Mouse (Mus musculus) testis, adult 2 months (tissue): ENCODE results near the gene A1cf. TPM values are rescaled to one million over a fixed set of nuclear protein-coding genes. Genes with fewer than 3 reads are reported as not detected.

Experiments
- H3K27ac ChIP-seq: fragments of 200-500 bp; 2 replicates; pipeline ENCODE4 v1.5.1; 2012; ENCODE audit warnings: low read depth, low read length; ENCODE audit not compliant: control insufficient read depth, insufficient read depth
- H3K27me3 ChIP-seq: fragments of 200-500 bp; 2 replicates; pipeline ENCODE4 v1.6.1; 2012; ENCODE audit warnings: mild to moderate bottlenecking, low read length, moderate library complexity; ENCODE audit not compliant: control insufficient read depth, insufficient read depth
- H3K36me3 ChIP-seq: fragments of 200-500 bp; 2 replicates; pipeline ENCODE4 v1.6.1; 2012; ENCODE audit warnings: mild to moderate bottlenecking, low read length; ENCODE audit not compliant: control insufficient read depth, insufficient read depth
- H3K4me1 ChIP-seq: fragments of 200-500 bp; 2 replicates; pipeline ENCODE4 v1.6.1; 2012; ENCODE audit warnings: low read length; ENCODE audit not compliant: control insufficient read depth, insufficient read depth
- H3K4me3 ChIP-seq: fragments of 200-500 bp; 2 replicates; pipeline ENCODE4 v1.5.1; 2012; ENCODE audit warnings: low read depth, mild to moderate bottlenecking, low read length, moderate library complexity, mixed read lengths; ENCODE audit not compliant: control insufficient read depth
- CTCF ChIP-seq: fragments of 200-500 bp; IDR thresholded peaks from 2 replicates; pipeline ENCODE4 v1.5.1; 2012; ENCODE audit warnings: low read depth, mild to moderate bottlenecking, inconsistent platforms, low read length, moderate library complexity; ENCODE audit not compliant: control insufficient read depth, insufficient read depth, insufficient replicate concordance
- POLR2A ChIP-seq: fragments of 200-500 bp; IDR thresholded peaks from 2 replicates; pipeline ENCODE4 v1.6.1; 2012; ENCODE audit warnings: low read depth, mild to moderate bottlenecking, inconsistent platforms, low read length, moderate library complexity; ENCODE audit not compliant: control insufficient read depth
- polyA plus RNA-seq: library from polyadenylated mRNA; depleted of rRNA; stranded (reverse); fragments of >200 nt; gene quantifications from 2 replicates; pipeline ENCODE4 v1.2.3, GENCODE M21; 2012; rRNA removed

A1cf gene
- polyA plus RNA-seq, 1 experiment: 1.8 TPM

DNA sequence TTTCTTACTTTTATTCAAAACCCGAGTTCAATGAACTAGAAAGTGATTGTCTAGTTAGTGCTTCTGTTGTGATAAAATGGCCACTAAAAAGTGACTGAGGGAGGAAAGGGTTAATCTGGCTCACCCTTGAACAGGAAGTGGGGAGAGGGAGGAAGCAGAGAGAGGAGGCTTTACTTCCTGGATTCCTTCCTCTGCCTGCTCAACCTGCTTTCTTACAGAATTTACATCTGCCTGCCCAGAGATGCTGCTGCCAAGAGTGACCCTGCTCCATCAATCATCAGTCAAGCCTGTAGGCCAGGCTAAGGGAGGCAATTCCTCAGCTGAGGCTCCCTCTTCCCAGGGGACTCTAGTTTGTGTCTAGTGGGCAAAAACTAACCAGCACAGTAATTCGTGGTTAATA lies 107.3 kb downstream of the A1cf start:
- Histone ChIP-seq H3K27me3 (no peaks in the 10 kb centered on the region), H3K36me3 (no peaks in the 10 kb centered on the region), H3K4me3 (no peak overlapping the region), H3K4me1 (no peaks in the 10 kb centered on the region), H3K27ac (no peak overlapping the region)
- TF ChIP-seq CTCF (no peak), POLR2A (no peak)

DNA sequence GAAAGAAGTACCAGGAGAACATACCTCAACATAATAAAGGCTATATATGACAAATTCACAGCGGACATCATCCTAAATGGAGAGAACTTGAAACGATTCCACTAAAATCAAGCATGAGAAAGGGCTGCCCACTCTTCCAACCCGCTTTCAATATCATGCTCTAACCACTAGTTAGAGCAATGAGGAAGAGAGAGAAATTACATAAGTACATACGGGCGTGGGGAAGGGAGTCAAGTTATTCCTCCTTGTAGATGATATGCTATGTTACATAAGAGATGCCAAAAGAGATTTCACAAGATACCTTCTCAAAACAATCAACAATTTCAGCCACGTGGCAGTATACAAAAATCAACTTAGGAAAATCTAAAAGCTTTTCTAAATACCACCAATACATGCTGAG lies 122.5 kb downstream of the A1cf start:
- Histone ChIP-seq H3K4me1 (no peaks in the 10 kb centered on the region), H3K27ac (no peak overlapping the region), H3K4me3 (no peak overlapping the region), H3K27me3 (no peaks in the 10 kb centered on the region), H3K36me3 (no peaks in the 10 kb centered on the region)
- TF ChIP-seq CTCF: no peak
- TF ChIP-seq POLR2A: no peak

DNA sequence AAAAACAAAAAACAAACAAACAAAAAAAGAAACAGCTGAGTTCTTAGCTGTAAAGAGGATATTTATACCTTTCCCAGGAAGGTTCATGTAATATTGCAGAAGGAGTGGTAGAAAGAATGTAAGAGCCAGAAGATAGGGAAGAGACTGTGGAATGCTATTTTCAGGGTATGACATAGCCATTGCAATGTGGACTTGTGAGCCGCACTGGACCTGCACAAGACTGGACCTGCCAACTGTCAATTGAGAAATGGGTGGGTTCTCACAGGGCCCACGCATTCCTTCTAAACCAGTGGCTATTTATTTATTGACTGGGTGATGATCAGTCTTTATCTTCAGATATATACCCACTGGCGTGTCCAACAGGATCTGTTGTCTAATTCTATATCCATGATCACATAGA lies 128.4 kb downstream of the A1cf start:
- no peaks in the 10 kb centered on the region for H3K27me3 ChIP-seq
- H3K4me3 ChIP-seq: no peak overlapping the region
- no peak overlapping the region for H3K27ac ChIP-seq
- TF ChIP-seq POLR2A (no peak), CTCF (no peak)
- no peaks in the 10 kb centered on the region for H3K4me1 ChIP-seq
- H3K36me3 ChIP-seq: no peaks in the 10 kb centered on the region

Other genes starting within 250 kb of the A1cf start
- gene Prkg1, start 103.7 kb upstream of the A1cf start, polyA plus RNA-seq: 63.0 and 82.5 TPM in 2 replicates
- 1.5 and 1.7 TPM in 2 replicates for gene Asah2, start 239.4 kb downstream of the A1cf start, polyA plus RNA-seq